Mouse (Mus musculus) CH12.LX (cell line): ENCODE measurements around the gene Pim2.

ENCODE experiments used
- CHD2 ChIP-seq: IDR thresholded peaks from 2 replicates; pipeline ENCODE4 v1.6.1; 2011; ENCODE audit warnings: low read length, improper control_type of control experiment
- CTCF ChIP-seq, 2 experiments: IDR thresholded peaks in 1 of 2; conservative IDR thresholded peaks in 1 of 2; 2 replicates each; pipeline ENCODE4 v1.5.1; 2011 to 2012; ENCODE audit warnings: low read depth in 2 of 2, low read length in 2 of 2, improper control_type of control experiment in 1 of 2, inconsistent platforms in 1 of 2, mild to moderate bottlenecking in 1 of 2, moderate library complexity in 1 of 2
- GABPA ChIP-seq: IDR thresholded peaks from 2 replicates; pipeline ENCODE4 v1.6.1; 2012; ENCODE audit warnings: low read depth, low read length, improper control_type of control experiment, inconsistent platforms; ENCODE audit not compliant: insufficient replicate concordance
- MAFK ChIP-seq: IDR thresholded peaks from 2 replicates; pipeline ENCODE4 v1.6.1; 2011; ENCODE audit warnings: low read length, improper control_type of control experiment; ENCODE audit not compliant: insufficient replicate concordance
- MAX ChIP-seq: IDR thresholded peaks from 2 replicates; pipeline ENCODE4 v1.6.1; 2011; ENCODE audit warnings: low read length, improper control_type of control experiment
- MEF2A ChIP-seq: IDR thresholded peaks from 2 replicates; pipeline ENCODE4 v1.6.1; 2014; ENCODE audit warnings: low read depth, mild to moderate bottlenecking, inconsistent platforms, low read length, improper control_type of control experiment, borderline replicate concordance
- NRF1 ChIP-seq: IDR thresholded peaks from 2 replicates; pipeline ENCODE4 v1.6.1; 2014; ENCODE audit warnings: low read depth, mild to moderate bottlenecking, inconsistent platforms, low read length, improper control_type of control experiment, moderate library complexity
- PAX5 ChIP-seq: IDR thresholded peaks from 2 replicates; pipeline ENCODE4 v1.6.1; 2012; ENCODE audit warnings: low read length, inconsistent platforms, mixed read lengths
- POLR2A ChIP-seq: IDR thresholded peaks from 2 replicates; pipeline ENCODE4 v1.6.1; 2011; ENCODE audit warnings: low read depth, mild to moderate bottlenecking, improper control_type of control experiment, low read length
- RAD21 ChIP-seq: IDR thresholded peaks from 2 replicates; pipeline ENCODE4 v1.6.1; 2011; ENCODE audit warnings: low read depth, mild to moderate bottlenecking, low read length, improper control_type of control experiment, moderate library complexity
- USF2 ChIP-seq: conservative IDR thresholded peaks from 2 replicates; pipeline ENCODE4 v1.6.1; 2011; ENCODE audit warnings: low read depth, low read length, improper control_type of control experiment
- ZNF384 ChIP-seq: IDR thresholded peaks from 2 replicates; pipeline ENCODE4 v1.6.1; 2012; ENCODE audit warnings: low read depth, low read length, improper control_type of control experiment, inconsistent platforms

DNA sequence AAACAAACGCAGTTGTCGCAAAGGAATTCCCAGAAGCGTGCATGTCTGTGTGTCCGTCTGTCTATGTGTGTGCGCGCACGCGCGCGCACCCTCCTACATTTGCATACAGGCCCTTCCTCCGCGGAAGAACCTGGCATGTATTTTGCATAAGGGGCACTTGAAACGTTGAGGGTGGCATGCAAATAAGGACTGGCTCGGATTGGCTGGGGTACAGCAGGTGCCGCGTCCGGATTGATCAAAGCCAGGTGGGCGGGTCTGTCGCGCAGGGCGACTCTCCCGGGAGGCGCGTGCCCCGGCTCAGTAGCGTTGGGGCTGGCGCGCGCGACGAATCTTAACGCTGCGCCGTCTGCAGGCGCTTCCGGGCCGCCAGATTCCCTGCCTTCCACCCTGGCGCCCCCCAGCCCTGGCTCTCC, at the start of gene Pim2:
- TF ChIP-seq CTCF (conservative IDR thresholded peaks at IDR 0.05 in 1 of 2, IDR thresholded peaks at IDR 0.05 in 1 of 2; ENCODE audit: low read depth in 2 of 2, low read length in 2 of 2) (no peak), ZNF384 (no peak), RAD21 (no peak), GABPA (no peak), CHD2 (no peak), USF2 (no peak), MAFK (no peak), MEF2A (no peak), NRF1 (peak; percentile 79), MAX (peak; percentile 27; the same call in 1 of the 2 replicates), PAX5 (no peak), POLR2A (peak; percentile 95)
